Mouse (Mus musculus): Measurements from ENCODE around the gene Aamp.
A peak's percentile ranks its signal among the peaks of the same experiment; 100 is the strongest.

Gene Aamp

GRCm38 (mm10) chr1:74236590-74237317, 47.8 kb downstream of the Aamp start:
- DNase-seq (ENCODE audit: low spot score) = no peak

- DNase-seq (ENCODE audit: low spot score) = peak; percentile 95
These were observed 48.5 kb downstream of the Aamp start, which contains the start of gene Arpc2 for GRCm38 (mm10) chr1:74235938-74236589. TSS of gene Arpc2 (plus strand) at chr1:74236084.

- no peak for DNase-seq (ENCODE audit: low spot score)
These were observed 53.5 kb downstream of the Aamp start for GRCm38 (mm10) chr1:74230992-74231391.

- no peak for DNase-seq (ENCODE audit: low spot score)
These were observed 54.6 kb downstream of the Aamp start for GRCm38 (mm10) chr1:74229942-74230341.

All from ovary, adult 18-20 months (tissue).